Mouse (Mus musculus) testis, adult 2 months (tissue): ENCODE measurements around the gene Gsdma.

ENCODE experiments used
- CTCF ChIP-seq: fragments of 200-500 bp; IDR thresholded peaks from 2 replicates; pipeline ENCODE4 v1.5.1; 2012; ENCODE audit warnings: low read depth, mild to moderate bottlenecking, inconsistent platforms, low read length, moderate library complexity; ENCODE audit not compliant: control insufficient read depth, insufficient read depth, insufficient replicate concordance
- POLR2A ChIP-seq: fragments of 200-500 bp; IDR thresholded peaks from 2 replicates; pipeline ENCODE4 v1.6.1; 2012; ENCODE audit warnings: low read depth, mild to moderate bottlenecking, inconsistent platforms, low read length, moderate library complexity; ENCODE audit not compliant: control insufficient read depth

DNA sequence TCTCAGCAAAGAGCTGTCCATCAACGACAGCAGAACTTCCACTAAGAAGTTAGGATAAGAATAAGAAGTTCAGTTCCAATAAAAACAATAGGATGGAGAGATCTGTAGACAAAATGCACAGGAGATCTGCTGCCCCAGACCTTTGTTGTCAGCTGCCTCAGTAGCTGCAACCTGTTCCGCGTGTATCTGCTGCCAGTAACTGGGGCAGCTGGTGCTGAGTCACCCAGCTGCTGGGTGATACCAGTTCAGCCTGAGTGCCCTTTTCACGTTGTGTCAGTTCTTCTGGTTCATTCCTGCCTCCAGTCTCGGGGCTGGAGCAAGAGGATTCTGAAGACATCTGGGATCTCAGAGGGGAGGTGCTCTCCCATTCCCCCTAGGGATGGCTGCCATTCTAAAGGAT is 7.7 kb downstream of the Gsdma start:
- TF ChIP-seq CTCF = no peak
- TF ChIP-seq POLR2A = no peak
